Mouse (Mus musculus) liver, adult 2 months (tissue): ENCODE data around the gene Fpgs.

ENCODE experiments used
- CTCF ChIP-seq: fragments of 200-500 bp; IDR thresholded peaks from 2 replicates; pipeline ENCODE4 v1.5.1; 2011; ENCODE audit warnings: low read depth, low read length, control low read depth
- POLR2A ChIP-seq: fragments of 200-500 bp; IDR thresholded peaks from 2 replicates; pipeline ENCODE4 v1.6.1; 2011; ENCODE audit warnings: low read length, control low read depth; ENCODE audit not compliant: insufficient read depth; ENCODE audit errors: extremely low read depth

GRCm38 (mm10) chr2:32720681-32721229 is 16.8 kb upstream of the Fpgs start, which contains the start of gene Sh2d3c:
- no peak for TF ChIP-seq CTCF
- no peak for TF ChIP-seq POLR2A
